Mouse (Mus musculus) stomach, postnatal 0 days (tissue): ENCODE results near the gene Gpc1.

Experiments
- CTCF ChIP-seq: IDR thresholded peaks from 2 replicates; pipeline ENCODE4 v1.5.1; 2016; ENCODE audit warnings: antibody characterized with exemption, low read depth, mild to moderate bottlenecking, moderate library complexity
- EP300 ChIP-seq: optimal IDR thresholded peaks from 2 replicates; pipeline ENCODE3; 2016; ENCODE audit warnings: antibody characterized with exemption

DNA sequence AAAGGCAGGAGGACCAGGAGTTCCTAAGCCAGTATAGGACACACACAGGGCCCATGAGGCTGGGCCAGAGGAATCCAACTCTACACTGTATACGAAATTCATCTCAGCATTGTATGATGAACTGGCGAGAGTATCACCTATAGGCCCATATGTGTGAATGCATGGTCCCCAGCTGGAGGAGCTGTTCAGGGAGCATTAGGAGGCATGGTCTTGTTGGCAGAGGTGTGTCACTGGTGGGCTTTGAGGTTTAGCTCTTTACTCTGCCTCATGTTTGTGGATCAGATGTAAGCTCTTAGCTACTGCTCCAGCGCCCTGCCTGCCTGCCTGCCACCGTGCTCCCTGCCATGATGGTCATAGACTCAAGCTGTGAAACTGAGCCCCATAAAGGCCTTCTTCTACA, 31.8 kb downstream of the Gpc1 start:
- TF ChIP-seq CTCF = no peak
- TF ChIP-seq EP300 = no peak
